ENCODE assay signal across 11 mouse cellular contexts in the genomic region with DNA sequence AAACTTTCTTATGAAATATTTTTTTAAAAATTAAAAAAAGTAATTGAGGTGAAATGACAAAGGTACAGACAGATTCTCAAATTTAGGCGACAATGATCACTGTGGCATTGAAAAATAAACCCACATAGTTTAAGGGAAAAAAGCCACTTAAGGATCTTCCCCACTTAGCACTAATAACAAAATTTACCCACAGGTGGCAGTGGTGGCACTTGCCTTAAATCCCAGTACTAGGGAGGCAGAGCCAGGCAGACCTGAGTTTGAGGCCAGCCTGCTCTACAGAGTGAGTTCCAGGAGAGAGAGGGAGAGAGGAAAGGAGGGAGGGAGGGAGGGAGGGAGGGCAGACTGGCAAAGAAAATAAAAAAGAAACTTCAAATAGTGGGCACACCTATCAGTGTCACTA. TPM values are rescaled to one million over a fixed set of nuclear protein-coding genes. Genes with fewer than 3 reads are reported as not detected.
DNase-seq lines count a peak whose midpoint lies in the region; ATAC-seq and TF ChIP-seq lines count a peak whose summit lies in the region.
"Had no signal": no experiment of that assay in that cellular context is flagged by ENCODE, and none has a peak within 500 bp of the region (broad histone marks: within the 10 kb centered on the region; RNA-seq: fewer than 3 reads in every experiment).

No protein-coding gene starts in this region.

- ATAC-seq in forebrain, postnatal 0 days, result no peak
- ATAC-seq in forebrain, embryonic 15.5 days (replicated peaks), result no peak

- H3K4me3 ChIP-seq in forebrain, postnatal 0 days (ENCODE audit: low read depth, low read length), result no peak overlapping the region
- no peak overlapping the region for H3K4me3 ChIP-seq in forebrain, embryonic 15.5 days
- no peak overlapping the region for H3K4me3 ChIP-seq in lung, adult 2 months (replicated peaks; ENCODE audit: extremely low read depth, low read depth, low read length)
- H3K4me3 ChIP-seq in embryonic facial prominence, embryonic 10.5 days, result no peak overlapping the region
- H3K4me3 ChIP-seq: neural tube, embryonic 12.5 days had no signal

- TF ChIP-seq CTCF in forebrain, postnatal 0 days (IDR thresholded peaks at IDR 0.05; ENCODE audit: low read depth), result peak; percentile 50
- TF ChIP-seq CTCF in lung, adult 2 months (IDR thresholded peaks at IDR 0.05; ENCODE audit: insufficient read depth, low read length), result peak; percentile 30; the same call in 1 of the 2 replicates

- peaks cover 12% of the 10 kb centered on the region for H3K36me3 ChIP-seq in forebrain, postnatal 0 days (ENCODE audit: insufficient read depth)
- 0 out of 2 replicates have a peak, but pooled peaks cover 3% of the 10 kb centered on the region for H3K36me3 ChIP-seq in forebrain, embryonic 15.5 days
- peaks cover 56% of the 10 kb centered on the region for H3K36me3 ChIP-seq in embryonic facial prominence, embryonic 10.5 days (replicated peaks)

- H3K27ac ChIP-seq in forebrain, postnatal 0 days (ENCODE audit: low read depth, low read length), result no peak overlapping the region
- no peak overlapping the region for H3K27ac ChIP-seq in forebrain, embryonic 15.5 days (replicated peaks)
- no peak overlapping the region for H3K27ac ChIP-seq in embryonic facial prominence, embryonic 10.5 days (replicated peaks)
- H3K27ac ChIP-seq: neural tube, embryonic 12.5 days had no signal

- no peaks in the 10 kb centered on the region for H3K9me3 ChIP-seq in forebrain, postnatal 0 days (ENCODE audit: low read length)
- no peaks in the 10 kb centered on the region for H3K9me3 ChIP-seq in forebrain, embryonic 15.5 days
- no peaks in the 10 kb centered on the region for H3K9me3 ChIP-seq in embryonic facial prominence, embryonic 10.5 days
- H3K9me3 ChIP-seq: neural tube, embryonic 12.5 days had no signal

- no peak for TF ChIP-seq POLR2A in lung, adult 2 months (IDR thresholded peaks at IDR 0.05; ENCODE audit: borderline replicate concordance, extremely low read depth, low read depth, low read length)

- no peaks in the 10 kb centered on the region for H3K27me3 ChIP-seq in forebrain, postnatal 0 days (ENCODE audit: insufficient read depth, low read length)
- no peaks in the 10 kb centered on the region for H3K27me3 ChIP-seq in forebrain, embryonic 15.5 days
- no peaks in the 10 kb centered on the region for H3K27me3 ChIP-seq in embryonic facial prominence, embryonic 10.5 days (replicated peaks; ENCODE audit: low read depth, poor library complexity, severe bottlenecking)
- H3K27me3 ChIP-seq: neural tube, embryonic 12.5 days had no signal

- H3K4me1 ChIP-seq in forebrain, postnatal 0 days (ENCODE audit: insufficient read depth), result peaks cover 15% of the 10 kb centered on the region; the same call in 1 of the 2 replicates
- H3K4me1 ChIP-seq in forebrain, embryonic 15.5 days, result peaks cover 27% of the 10 kb centered on the region
- H3K4me1 ChIP-seq in lung, adult 2 months (ENCODE audit: control insufficient read depth, insufficient read depth, low read length), result no peaks in the 10 kb centered on the region
- H3K4me1 ChIP-seq in embryonic facial prominence, embryonic 10.5 days, result 0 out of 2 replicates have a peak, but pooled peaks cover 6% of the 10 kb centered on the region

- 93% methylated on average over 1 of the region's 1 CpGs for WGBS in forebrain, postnatal 0 days
- 91% methylated on average over 1 of the region's 1 CpGs for WGBS in forebrain, embryonic 15.5 days
- WGBS in lung, adult 2 months, result 84% methylated on average over 1 of the region's 1 CpGs
- WGBS in embryonic facial prominence, embryonic 10.5 days, result 86% methylated on average over 1 of the region's 1 CpGs

- no peak overlapping the region for H3K4me2 ChIP-seq in forebrain, postnatal 0 days (ENCODE audit: low read depth)
- H3K4me2 ChIP-seq in forebrain, embryonic 15.5 days (replicated peaks), result no peak overlapping the region
- H3K4me2 ChIP-seq: neural tube, embryonic 12.5 days had no signal

- H3K9ac ChIP-seq in forebrain, postnatal 0 days, result no peak overlapping the region
- H3K9ac ChIP-seq in forebrain, embryonic 15.5 days (replicated peaks), result no peak overlapping the region
- H3K9ac ChIP-seq: neural tube, embryonic 12.5 days had no signal

- DNase-seq in forebrain, postnatal 0 days, result no peak
- DNase-seq in lung, adult 2 months, result no peak
- no peak for DNase-seq in lung, adult 18-20 months
- peak; percentile 9 for DNase-seq in c-Kit-positive CD71-positive TER-119-positive erythroid progenitor cells, embryonic 14.5 days (ENCODE audit: low spot score)
- peak; percentile 54 for DNase-seq in thymus, postnatal 25 days
- no peak for DNase-seq in embryonic facial prominence, embryonic 10.5 days (ENCODE audit: low spot score)
- DNase-seq in right cerebral cortex, postnatal 25 days, result no peak
- DNase-seq: cerebellum, adult 8-10 months; kidney, adult 18-20 months had no signal

RNA-seq across cellular contexts. Expression of a gene that starts 56.6 kb away (rescaled TPM):
- total RNA-seq in forebrain, postnatal 0 days (2014; rRNA removed), result 10.2 and 10.7 TPM in 2 replicates
- 3.5 and 6.8 TPM in 2 replicates for polyA plus RNA-seq in forebrain, postnatal 0 days (2015; fragmentation: Nextera tagmentation; extraction: Ambion mirVana)
- polyA plus RNA-seq in forebrain, embryonic 15.5 days (2015; fragmentation: Nextera tagmentation; extraction: Ambion mirVana), result 8.6 and 9.1 TPM in 2 replicates
- polyA plus RNA-seq in lung, adult 2 months (2012; rRNA removed), result 6.7 and 8.9 TPM in 2 replicates
- 5.4 and 6.6 TPM in 2 replicates for polyA plus RNA-seq in embryonic facial prominence, embryonic 10.5 days (2016; fragmentation: Nextera tagmentation; extraction: Ambion mirVana)

Comparison
In these comparisons a context has a peak if more than half of its experiments do, and no peak if none do; other contexts are left out.
1. DNase-seq: peak in c-Kit-positive CD71-positive TER-119-positive erythroid progenitor cells, embryonic 14.5 days (single experiment) and thymus, postnatal 25 days (single experiment); none in forebrain, postnatal 0 days (single experiment), lung, adult 2 months (single experiment), lung, adult 18-20 months (0 of 2), embryonic facial prominence, embryonic 10.5 days (single experiment) and right cerebral cortex, postnatal 25 days (single experiment).